ENCODE assay signal across 28 mouse cellular contexts in the genomic region with DNA sequence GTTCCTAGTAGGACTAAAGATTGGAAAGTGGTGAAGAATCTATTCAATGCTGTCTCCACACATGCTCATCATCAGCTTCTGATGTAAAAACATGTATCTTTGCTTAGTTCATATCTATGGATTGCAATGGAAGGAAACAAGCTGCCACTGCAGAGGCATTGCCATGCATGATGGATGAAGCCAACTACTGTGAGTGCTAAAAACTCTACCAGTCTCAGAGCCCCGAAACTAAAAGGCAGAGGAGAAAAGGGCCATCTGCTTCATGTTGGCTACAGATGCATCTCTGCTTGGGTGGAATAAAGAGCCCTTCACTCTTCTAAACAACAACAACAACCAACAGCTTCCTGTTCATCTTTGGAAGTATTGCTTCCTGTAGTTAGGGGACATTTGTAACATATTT. TPM values are rescaled to one million over a fixed set of nuclear protein-coding genes. Genes with fewer than 3 reads are reported as not detected.
DNase-seq lines count a peak whose midpoint lies in the region; ATAC-seq and TF ChIP-seq lines count a peak whose summit lies in the region.
"Had no signal": no experiment of that assay in that cellular context is flagged by ENCODE, and none has a peak within 500 bp of the region (broad histone marks: within the 10 kb centered on the region; RNA-seq: fewer than 3 reads in every experiment).

No protein-coding gene starts in this region.

- no peaks in the 10 kb centered on the region for H3K4me1 ChIP-seq in forebrain, embryonic 14.5 days (ENCODE audit: control insufficient read depth, insufficient read depth, low read length)
- H3K4me1 ChIP-seq in forebrain, embryonic 11.5 days (replicated peaks; ENCODE audit: control insufficient read depth, insufficient read depth, low read length): no peaks in the 10 kb centered on the region
- no peaks in the 10 kb centered on the region for H3K4me1 ChIP-seq in forebrain, postnatal 0 days (ENCODE audit: insufficient read depth)
- H3K4me1 ChIP-seq: hindbrain, embryonic 12.5 days; liver, embryonic 12.5 days; neural tube, embryonic 13.5 days; stomach, embryonic 15.5 days had no signal

- H3K27me3 ChIP-seq in forebrain, embryonic 14.5 days (replicated peaks; ENCODE audit: control insufficient read depth, insufficient read depth, low read length): no peaks in the 10 kb centered on the region
- no peaks in the 10 kb centered on the region for H3K27me3 ChIP-seq in forebrain, embryonic 11.5 days (ENCODE audit: control insufficient read depth, insufficient read depth, low read length)
- no peaks in the 10 kb centered on the region for H3K27me3 ChIP-seq in forebrain, postnatal 0 days (ENCODE audit: insufficient read depth, low read length)
- H3K27me3 ChIP-seq: hindbrain, embryonic 12.5 days; liver, embryonic 12.5 days; neural tube, embryonic 13.5 days; stomach, embryonic 15.5 days had no signal

- no peaks in the 10 kb centered on the region for H3K36me3 ChIP-seq in forebrain, embryonic 14.5 days (ENCODE audit: control insufficient read depth, insufficient read depth, low read length)
- H3K36me3 ChIP-seq in forebrain, embryonic 11.5 days (ENCODE audit: control insufficient read depth, insufficient read depth, low read length): no peaks in the 10 kb centered on the region
- no peaks in the 10 kb centered on the region for H3K36me3 ChIP-seq in forebrain, postnatal 0 days (ENCODE audit: insufficient read depth)
- H3K36me3 ChIP-seq: hindbrain, embryonic 12.5 days; liver, embryonic 12.5 days; neural tube, embryonic 13.5 days; stomach, embryonic 15.5 days had no signal

- no peak for ATAC-seq in forebrain, embryonic 14.5 days
- no peak for ATAC-seq in forebrain, embryonic 11.5 days (replicated peaks; ENCODE audit: low FRiP score)
- ATAC-seq in forebrain, postnatal 0 days: peak; percentile 87
- ATAC-seq: intestine, embryonic 16.5 days; liver, embryonic 12.5 days; liver, postnatal 0 days had no signal

- TF ChIP-seq CTCF in forebrain, postnatal 0 days (IDR thresholded peaks at IDR 0.05; ENCODE audit: low read depth): no peak

- H3K27ac ChIP-seq in forebrain, embryonic 14.5 days (ENCODE audit: low read depth, low read length): no peak overlapping the region
- H3K27ac ChIP-seq in forebrain, embryonic 11.5 days (ENCODE audit: low read depth, low read length): no peak overlapping the region
- H3K27ac ChIP-seq in forebrain, postnatal 0 days (ENCODE audit: low read depth, low read length): no peak overlapping the region
- H3K27ac ChIP-seq: hindbrain, embryonic 12.5 days; kidney, postnatal 0 days; liver, embryonic 12.5 days; neural tube, embryonic 13.5 days; stomach, embryonic 15.5 days had no signal

- H3K4me3 ChIP-seq in forebrain, embryonic 14.5 days (ENCODE audit: low read depth, low read length): no peak overlapping the region
- H3K4me3 ChIP-seq in forebrain, embryonic 11.5 days (ENCODE audit: low read depth, low read length): no peak overlapping the region
- no peak overlapping the region for H3K4me3 ChIP-seq in forebrain, postnatal 0 days (ENCODE audit: low read depth, low read length)
- H3K4me3 ChIP-seq: hindbrain, embryonic 12.5 days; liver, embryonic 12.5 days; neural tube, embryonic 13.5 days; stomach, embryonic 15.5 days had no signal

- no peaks in the 10 kb centered on the region for H3K9me3 ChIP-seq in forebrain, embryonic 14.5 days (replicated peaks; ENCODE audit: control insufficient read depth, low read length)
- no peaks in the 10 kb centered on the region for H3K9me3 ChIP-seq in forebrain, embryonic 11.5 days (ENCODE audit: control insufficient read depth, low read length)
- no peaks in the 10 kb centered on the region for H3K9me3 ChIP-seq in forebrain, postnatal 0 days (ENCODE audit: low read length)
- H3K9me3 ChIP-seq: hindbrain, embryonic 12.5 days; liver, embryonic 12.5 days; neural tube, embryonic 13.5 days; stomach, embryonic 15.5 days had no signal

- H3K9ac ChIP-seq in forebrain, embryonic 14.5 days (ENCODE audit: low read length): no peak overlapping the region
- H3K9ac ChIP-seq in forebrain, embryonic 11.5 days (ENCODE audit: low read length): no peak overlapping the region
- H3K9ac ChIP-seq in forebrain, postnatal 0 days: no peak overlapping the region
- H3K9ac ChIP-seq: hindbrain, embryonic 12.5 days; liver, embryonic 12.5 days; liver, postnatal 0 days; neural tube, embryonic 13.5 days; stomach, embryonic 15.5 days had no signal

- DNase-seq in forebrain, embryonic 14.5 days (ENCODE audit: low spot score): peak; percentile 49
- DNase-seq in forebrain, embryonic 11.5 days (ENCODE audit: low spot score): no peak
- peak; percentile 11 to 51 for DNase-seq in layer of hippocampus, adult 18-20 months (ENCODE audit: low spot score in 2 of 2)
- no peak for DNase-seq in layer of hippocampus, postnatal 36 days
- DNase-seq in right cerebral cortex, postnatal 10 days (ENCODE audit: low spot score in 2 of 2): peak; percentile 29 to 40
- no peak for DNase-seq in right cerebral cortex, postnatal 36 days (ENCODE audit: low spot score in 2 of 2)
- DNase-seq in forebrain, postnatal 0 days: peak; percentile 67
- DNase-seq in testis, postnatal 10 days (ENCODE audit: low spot score): no peak
- DNase-seq: adrenal gland, postnatal 25 days; B cell, adult 2 months; cerebellum, adult 9-11 months; gastrocnemius, postnatal 10 days; heart, postnatal 14 days; kidney, adult 8-10 months; kidney, postnatal 4 days; liver, postnatal 0 days; lung, postnatal 36 days; right cerebral cortex, postnatal 14 days; thymus, postnatal 14 days had no signal

- no peak overlapping the region for H3K4me2 ChIP-seq in forebrain, embryonic 14.5 days (ENCODE audit: low read length)
- no peak overlapping the region for H3K4me2 ChIP-seq in forebrain, embryonic 11.5 days (ENCODE audit: low read depth, low read length, severe bottlenecking)
- no peak overlapping the region for H3K4me2 ChIP-seq in forebrain, postnatal 0 days (ENCODE audit: low read depth)
- H3K4me2 ChIP-seq: hindbrain, embryonic 12.5 days; liver, embryonic 12.5 days; midbrain, embryonic 11.5 days; neural tube, embryonic 13.5 days; stomach, embryonic 15.5 days had no signal

- WGBS in forebrain, embryonic 14.5 days: 58% methylated on average over 1 of the region's 1 CpGs
- WGBS in forebrain, embryonic 11.5 days: 92% methylated on average over 1 of the region's 1 CpGs
- WGBS in forebrain, postnatal 0 days: 43% methylated on average over 1 of the region's 1 CpGs

RNA-seq across cellular contexts. Expression of a gene that starts 38.6 kb away (rescaled TPM):
- polyA plus RNA-seq in forebrain, embryonic 14.5 days (2014; fragmentation: Nextera tagmentation; extraction: Ambion mirVana): 36.0 TPM in 2 replicates
- 12.1 TPM in 2 replicates for polyA plus RNA-seq in forebrain, embryonic 11.5 days (2014; fragmentation: Nextera tagmentation; extraction: Ambion mirVana)
- total RNA-seq in layer of hippocampus, adult 18-20 months (2021): 100 to 1,000 TPM; 210 to 218 TPM
- 100 to 1,000 TPM; 233 to 235 TPM for total RNA-seq in layer of hippocampus, postnatal 36 days (2021)
- total RNA-seq in forebrain, postnatal 0 days (2014; rRNA removed): 154 and 164 TPM in 2 replicates
- polyA plus RNA-seq in forebrain, postnatal 0 days (2015; fragmentation: Nextera tagmentation; extraction: Ambion mirVana): 16.9 and 27.2 TPM in 2 replicates
- total RNA-seq: granulocyte monocyte progenitor cell, adult 5-6 weeks; megakaryocyte, adult 5-6 weeks had no signal
- polyA plus RNA-seq: liver, postnatal 0 days had no signal

Comparison
In these comparisons a context has a peak if more than half of its experiments do, and no peak if none do; other contexts are left out.
1. DNase-seq: peak in forebrain, embryonic 14.5 days (single experiment), layer of hippocampus, adult 18-20 months (2 of 2), right cerebral cortex, postnatal 10 days (2 of 2) and forebrain, postnatal 0 days (single experiment); none in forebrain, embryonic 11.5 days (single experiment), layer of hippocampus, postnatal 36 days (0 of 2), right cerebral cortex, postnatal 36 days (0 of 2) and testis, postnatal 10 days (single experiment).